Mouse (Mus musculus) embryo, embryonic 10.5 days (tissue): ENCODE measurements around the gene Olfr822.
"Not testable (repeated sequence)": the region's sequence is repeated elsewhere in the genome, so short reads cannot be mapped to it uniquely, and the experiment has no call there.

Experiments
- DNase-seq: peaks from one replicate; pipeline ENCODE4 v3.0.0-alpha.2; 2015; ENCODE audit warnings: low spot score

Olfr822 gene

DNA sequence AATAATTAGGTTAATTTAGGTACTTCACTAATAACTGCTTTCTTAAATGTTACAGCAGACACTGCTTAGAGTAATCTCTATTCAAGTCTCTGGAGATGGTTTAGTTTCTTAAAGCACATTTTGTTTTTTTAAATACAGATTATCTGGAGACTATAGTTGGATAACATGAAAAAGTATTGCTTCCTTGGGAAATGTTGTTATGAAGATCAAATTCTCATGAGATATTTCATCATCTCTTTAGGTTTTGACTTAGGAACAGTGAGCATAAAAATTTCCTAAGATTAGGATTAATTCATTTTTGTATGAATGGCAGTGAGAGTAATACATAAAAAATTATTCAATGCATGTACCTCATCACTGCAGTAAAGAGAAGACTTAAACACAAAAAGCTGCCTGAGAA, at the start of gene Olfr822:
Gene Olfr822 (plus strand): TSS at position 301 of the 400 bp plus-strand sequence.
- DNase-seq, result no peak

GRCm38 (mm10) chr10:130030048-130030447, 41.0 kb upstream of the Olfr822 start, which contains the start of gene Olfr821:
Olfr821 (plus strand) TSS chr10:130030348.
- DNase-seq, result no peak

DNA sequence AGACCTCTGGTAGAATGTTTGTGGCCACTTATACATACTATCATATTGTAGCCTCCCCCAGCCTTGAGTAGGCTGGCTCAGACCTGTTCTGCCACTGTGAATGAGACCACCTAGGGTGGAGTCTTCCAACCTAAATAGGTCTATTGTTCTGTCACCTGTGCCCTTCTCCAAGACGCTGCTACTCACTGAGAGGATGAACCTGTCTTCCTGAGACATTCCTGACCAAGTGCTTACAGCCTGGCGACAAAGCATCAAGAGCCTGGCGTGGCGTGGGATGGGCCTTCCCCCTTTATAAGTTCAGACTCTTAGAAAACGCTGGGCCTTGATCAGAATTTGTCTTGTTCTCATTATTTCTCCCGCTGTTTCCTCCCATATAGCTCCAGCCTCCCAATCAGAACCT, 33.9 kb upstream of the Olfr822 start:
- no peak for DNase-seq

DNA sequence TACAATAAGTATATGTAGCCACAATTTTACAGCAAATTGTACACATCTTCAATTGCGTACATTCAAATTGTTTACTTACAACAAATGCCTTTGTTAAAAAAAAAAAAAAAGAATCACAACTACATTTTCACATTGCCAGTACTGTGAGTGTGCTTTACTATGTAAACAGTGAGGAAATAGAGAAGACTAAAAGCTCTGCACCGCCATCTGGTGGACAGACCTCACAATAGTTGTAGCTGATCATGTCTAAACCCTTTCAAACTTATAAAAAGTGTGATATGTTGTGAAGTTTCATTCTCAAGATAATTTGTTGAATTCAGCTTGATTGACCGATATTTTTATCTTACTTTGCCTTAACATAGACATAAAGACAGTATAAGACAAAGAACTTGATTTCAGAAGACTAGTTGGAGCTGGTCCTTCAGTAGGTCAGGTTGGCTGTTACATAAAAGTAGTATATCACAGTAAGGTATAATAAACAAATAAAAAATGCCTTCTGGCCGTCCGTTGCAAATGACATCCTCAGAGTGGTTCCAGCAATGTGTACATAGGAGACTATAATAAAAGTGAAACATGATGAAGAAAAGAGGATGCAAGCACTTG, 21.9 kb downstream of the Olfr822 start:
- peak; percentile 79 for DNase-seq

GRCm38 (mm10) chr10:130096104-130096503, 25.1 kb downstream of the Olfr822 start:
- peak; percentile 17 for DNase-seq

DNA sequence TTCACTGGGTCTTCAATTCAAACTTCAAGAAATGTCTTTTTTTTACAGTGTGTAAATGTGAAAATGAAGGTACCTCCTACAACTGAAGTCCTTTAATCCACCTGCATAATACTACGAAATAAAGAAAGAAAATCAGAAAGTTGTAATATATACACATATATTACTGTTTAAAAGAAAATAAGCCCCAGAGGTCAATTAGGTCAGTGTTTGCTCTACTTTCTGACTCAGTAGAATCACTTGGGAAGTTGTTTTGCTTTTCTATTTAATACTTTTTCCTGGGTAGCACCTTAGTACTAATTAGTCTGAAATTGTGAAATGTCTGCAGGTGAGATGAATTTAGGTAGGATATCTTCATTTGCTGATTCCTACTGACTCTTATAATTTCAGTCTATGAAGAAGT, 44.3 kb downstream of the Olfr822 start, which contains the start of gene Olfr823:
Gene Olfr823 (minus strand): TSS at position 101 of the 400 bp plus-strand sequence.
- DNase-seq, result not testable (repeated sequence)

GRCm38 (mm10) chr10:130116045-130116444, 45.0 kb downstream of the Olfr822 start:
- not testable (repeated sequence) for DNase-seq
